Mouse (Mus musculus): ENCODE measurements around the gene Hdac9.

Hdac9 gene

DNA sequence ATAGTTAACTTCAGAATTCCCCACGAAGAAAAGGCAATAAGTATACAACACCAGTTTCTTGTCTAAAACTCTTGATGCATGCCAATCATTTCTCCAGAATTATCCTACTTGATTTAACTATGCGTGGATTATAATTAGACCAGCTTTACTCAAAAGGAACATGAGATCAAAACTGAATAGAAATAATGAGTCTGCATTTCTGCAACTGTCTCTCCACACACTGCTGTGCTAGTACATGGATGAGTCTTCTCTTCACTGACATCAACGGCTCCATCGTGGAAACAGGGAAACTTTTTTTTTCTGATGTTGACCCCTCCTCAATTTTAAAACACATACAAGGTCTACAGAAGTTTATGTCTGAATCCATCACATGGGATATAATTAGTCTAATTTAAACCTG is 334.4 kb downstream of the Hdac9 start:
- no peak for DNase-seq

DNA sequence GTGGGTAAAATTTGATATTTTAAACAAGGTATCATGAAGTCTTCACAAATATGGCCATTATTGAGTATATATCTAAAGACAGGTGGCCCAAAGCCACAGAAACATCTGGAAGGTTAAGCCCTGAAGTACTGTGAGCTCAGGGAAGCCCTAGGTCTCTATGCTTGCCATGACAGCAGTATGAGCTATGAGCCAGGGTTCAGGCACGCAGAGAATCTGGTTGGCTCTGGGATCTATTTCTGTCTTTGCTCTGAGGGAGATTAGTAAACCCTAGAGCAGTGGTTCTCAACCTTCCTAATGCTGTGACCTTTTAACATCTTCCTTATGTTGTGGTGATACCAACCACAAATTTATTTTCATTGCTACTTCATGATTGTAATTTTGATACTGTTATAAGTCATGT is 337.7 kb downstream of the Hdac9 start:
- DNase-seq = no peak

DNA sequence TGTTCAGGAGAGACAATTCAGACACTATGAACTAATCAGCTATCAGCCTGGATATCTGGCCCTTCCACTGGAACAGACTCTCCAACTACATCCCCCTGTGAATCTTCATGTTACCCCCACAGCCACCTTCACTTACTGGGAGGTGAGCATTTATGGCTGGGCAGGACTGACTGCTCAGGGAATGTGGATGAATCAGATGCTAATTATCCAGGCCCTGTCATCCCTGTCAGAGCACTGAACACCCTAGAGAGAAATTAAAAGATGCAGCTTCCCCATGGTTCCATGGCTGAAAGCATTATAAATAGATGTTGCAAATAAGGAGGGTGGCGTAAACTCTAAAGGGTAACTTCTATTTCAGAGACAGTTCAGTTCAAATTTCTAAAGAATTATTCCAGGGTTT is 345.8 kb downstream of the Hdac9 start:
- no peak for DNase-seq

DNA sequence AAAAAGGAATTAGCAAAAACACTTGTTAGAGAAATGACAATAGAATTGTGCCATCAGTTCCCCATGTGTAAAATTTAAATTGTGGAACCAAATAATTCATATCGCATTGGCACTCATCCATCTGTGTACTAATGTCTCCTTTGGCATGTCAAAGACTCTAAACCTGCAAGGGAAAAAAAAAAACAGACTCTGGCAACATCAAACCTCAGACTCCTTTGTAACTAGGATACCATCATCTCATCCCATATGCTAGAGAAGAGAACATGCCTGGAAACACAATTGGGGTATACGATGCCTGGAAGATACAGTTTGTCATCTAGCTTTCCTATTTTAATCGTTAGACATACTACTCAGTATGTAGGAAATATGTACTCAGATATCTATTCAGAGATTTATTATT is 347.4 kb downstream of the Hdac9 start:
- DNase-seq = no peak

DNA sequence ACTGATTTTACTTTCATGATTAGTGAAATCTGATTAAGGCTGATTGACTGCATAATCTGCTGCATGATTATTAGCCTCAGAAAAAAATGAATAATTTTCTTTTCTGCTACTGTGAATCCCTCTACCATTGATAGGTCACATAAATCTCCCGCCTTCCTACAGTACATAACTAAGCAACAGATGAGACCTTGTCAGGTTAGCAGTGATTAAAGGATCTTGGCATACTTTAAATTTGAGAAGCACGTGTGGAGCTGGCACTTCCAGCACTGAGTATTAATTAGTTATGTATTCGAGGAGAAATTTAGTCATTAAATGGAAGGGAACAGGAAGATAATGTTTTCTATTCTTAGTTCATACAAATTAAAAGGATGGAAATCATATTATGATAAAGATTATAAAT is 347.8 kb downstream of the Hdac9 start:
- no peak for DNase-seq

DNA sequence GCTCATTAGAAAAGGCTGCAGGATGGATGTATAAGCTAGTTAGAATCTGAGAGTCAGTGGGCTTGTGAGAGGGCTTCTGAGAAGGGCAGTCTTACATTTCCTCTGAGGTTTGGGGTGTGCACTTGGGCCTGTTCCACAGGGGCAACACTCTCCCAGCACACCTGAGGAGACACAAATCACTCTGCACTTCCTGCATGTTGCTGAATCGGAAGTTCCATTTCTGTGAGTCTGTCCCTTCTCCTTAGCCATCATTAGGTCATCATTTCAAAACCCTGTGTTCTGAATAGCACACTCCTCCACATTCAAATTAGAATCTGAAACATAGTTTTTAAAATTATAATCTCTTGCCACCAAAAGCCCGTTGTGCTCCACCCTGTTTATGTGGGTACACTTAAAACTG is 354.6 kb downstream of the Hdac9 start:
- DNase-seq = no peak

DNA sequence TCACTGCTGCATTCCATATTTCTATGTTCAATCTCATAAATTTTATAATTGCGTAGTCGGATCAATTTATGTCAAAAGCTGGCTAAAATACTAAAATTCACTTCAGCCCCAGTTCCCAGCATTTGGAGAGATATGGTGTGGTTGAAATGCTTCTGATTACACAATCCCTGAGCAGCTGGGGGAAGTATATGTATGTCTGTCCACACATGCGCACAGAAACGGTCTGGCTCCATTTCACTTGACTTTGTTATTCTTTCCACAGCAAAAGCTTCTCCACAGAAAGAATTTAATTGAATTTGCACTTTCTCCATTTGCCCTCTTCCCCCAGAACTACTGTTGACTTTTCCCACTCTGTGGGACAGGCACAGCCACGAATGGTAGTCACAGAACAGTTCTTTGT is 357.9 kb downstream of the Hdac9 start:
- no peak for DNase-seq

DNA sequence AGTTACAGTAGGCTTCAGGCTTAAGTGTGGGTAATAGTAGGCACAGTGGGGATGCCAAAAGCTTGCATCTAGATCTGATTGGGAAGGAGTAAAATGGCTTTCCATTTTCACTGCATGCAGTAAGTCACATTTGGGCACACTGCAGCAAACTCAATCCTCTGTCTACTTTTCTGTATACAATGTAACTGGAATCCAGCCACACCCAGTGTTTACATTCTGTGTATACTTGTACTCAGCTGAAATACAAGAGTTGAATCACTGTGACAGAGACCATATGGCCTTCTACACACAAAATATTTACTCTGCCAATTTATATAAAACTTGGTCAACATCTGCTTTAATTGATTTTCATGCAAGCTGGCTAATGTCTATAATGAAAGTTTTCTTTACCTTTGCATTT is 362.1 kb downstream of the Hdac9 start:
- DNase-seq = no peak

DNA sequence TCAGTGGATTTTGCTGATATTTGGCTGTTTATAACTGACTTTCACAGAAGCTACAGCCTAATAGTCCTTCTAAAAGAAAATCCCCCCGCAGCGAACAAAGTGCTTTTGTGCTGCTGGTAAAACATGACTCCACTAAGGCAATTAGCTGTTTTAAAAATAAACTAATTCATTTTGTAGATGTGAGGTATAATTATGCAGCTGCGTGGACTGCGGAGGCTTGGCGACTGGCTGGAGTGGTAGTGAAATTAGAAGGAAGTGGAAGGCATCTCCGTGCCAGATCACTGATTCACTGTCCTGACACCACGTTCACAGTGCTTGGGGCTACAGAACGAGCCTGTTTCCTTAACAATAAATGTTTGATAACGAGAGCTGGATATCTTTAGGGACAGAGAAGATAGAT is 366.6 kb downstream of the Hdac9 start:
- DNase-seq = no peak

DNA sequence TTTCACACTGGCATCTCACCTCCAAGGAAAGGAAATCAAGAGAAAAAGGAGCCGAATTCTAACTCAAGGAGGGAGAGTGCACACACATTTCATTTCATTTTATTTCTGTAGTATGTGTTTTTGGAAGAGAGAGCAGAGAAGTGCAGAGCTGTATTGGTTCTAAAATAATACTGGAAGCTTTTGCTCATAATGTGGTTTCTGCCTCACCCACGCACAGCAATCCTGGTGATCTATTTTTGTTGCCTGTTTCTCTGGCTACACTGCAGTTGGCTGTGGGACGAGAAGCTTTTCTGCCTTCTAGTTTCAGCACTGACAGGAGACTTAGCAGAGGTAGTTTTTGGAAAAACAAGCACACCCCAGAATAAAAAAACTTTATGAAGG is 387.7 kb downstream of the Hdac9 start:
- no peak for DNase-seq

DNA sequence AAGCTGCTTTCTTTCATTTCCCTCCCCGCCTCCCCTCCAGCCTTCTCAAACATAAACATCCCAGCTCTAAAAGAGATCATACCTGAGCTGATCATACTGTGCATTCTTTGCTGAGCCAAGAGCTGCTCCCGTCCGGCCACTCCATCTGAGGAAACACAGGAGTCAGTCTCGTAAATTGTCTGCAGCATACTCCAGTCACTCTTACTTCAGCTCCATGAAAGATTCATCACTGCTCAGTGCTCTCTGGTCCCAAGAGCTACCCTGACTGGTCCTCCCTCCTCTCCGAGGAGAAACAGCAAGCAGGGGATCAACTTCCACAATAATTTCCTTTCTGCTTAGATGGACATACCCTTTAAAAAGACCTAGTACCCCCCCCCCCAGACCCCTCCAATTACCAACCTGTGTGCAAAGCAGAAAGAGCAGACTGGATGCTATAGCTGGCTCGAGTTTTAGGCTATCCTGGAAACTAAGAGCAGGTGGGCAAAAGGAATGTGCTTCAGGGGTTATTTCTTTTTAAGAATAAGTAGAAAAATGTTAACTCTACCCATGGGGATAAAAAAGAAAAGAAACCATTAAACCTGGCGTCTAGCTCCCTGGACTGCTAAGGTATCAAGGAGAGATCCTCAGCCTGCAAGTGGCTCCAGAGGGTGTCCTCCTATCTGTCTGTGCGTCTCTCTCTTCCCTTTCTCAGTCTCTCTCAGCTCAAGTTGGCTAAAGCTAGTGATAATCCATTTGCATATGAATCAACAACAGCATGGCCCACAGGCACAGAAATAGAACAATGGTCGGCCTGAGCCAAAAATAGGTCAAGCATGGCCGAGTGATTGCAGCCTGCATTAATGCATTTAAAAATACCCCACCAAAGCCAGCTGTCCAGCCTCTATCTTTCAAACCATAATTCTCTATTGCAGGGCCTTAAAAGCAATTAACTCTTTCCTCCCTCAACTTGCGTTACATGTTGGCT is 388.4 kb downstream of the Hdac9 start:
- DNase-seq = no peak

DNA sequence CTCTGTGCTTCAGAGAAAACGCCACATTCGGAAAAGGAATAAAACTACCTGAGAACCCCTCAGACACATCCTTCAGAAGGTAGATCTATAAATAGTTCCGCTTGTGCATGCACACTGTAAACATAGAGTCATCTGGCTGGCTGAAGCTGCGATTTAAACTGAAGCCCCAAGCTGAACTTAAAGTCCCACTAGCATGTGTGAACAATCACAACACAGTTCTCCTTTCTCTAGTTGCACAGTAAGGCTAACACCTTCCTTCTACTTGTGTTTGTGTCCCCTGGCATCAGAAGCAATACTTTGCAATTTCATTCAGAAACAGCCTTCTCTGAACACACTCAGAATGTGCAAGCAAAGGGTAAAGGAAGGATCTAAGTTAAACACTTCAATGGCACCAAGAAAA is 389.1 kb downstream of the Hdac9 start:
- DNase-seq = no peak

DNA sequence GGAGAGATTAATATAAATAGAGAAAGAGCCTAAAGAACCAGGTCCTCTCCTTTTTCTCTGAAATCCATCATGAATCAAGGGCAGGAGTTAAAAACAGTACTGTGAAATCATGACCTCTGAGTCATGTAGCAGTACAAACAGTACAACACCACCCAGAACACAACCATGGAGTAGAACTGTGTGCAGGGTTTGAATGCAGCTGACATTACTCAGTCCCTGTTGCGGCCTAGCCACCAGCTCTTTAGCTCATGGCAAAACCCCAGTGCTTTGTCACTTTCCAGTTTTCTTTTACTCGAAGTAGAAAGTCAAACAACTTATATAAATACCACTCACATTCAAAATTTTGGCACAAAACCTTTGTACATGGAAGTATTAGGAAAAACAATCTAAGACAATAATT is 395.4 kb downstream of the Hdac9 start:
- no peak for DNase-seq

DNA sequence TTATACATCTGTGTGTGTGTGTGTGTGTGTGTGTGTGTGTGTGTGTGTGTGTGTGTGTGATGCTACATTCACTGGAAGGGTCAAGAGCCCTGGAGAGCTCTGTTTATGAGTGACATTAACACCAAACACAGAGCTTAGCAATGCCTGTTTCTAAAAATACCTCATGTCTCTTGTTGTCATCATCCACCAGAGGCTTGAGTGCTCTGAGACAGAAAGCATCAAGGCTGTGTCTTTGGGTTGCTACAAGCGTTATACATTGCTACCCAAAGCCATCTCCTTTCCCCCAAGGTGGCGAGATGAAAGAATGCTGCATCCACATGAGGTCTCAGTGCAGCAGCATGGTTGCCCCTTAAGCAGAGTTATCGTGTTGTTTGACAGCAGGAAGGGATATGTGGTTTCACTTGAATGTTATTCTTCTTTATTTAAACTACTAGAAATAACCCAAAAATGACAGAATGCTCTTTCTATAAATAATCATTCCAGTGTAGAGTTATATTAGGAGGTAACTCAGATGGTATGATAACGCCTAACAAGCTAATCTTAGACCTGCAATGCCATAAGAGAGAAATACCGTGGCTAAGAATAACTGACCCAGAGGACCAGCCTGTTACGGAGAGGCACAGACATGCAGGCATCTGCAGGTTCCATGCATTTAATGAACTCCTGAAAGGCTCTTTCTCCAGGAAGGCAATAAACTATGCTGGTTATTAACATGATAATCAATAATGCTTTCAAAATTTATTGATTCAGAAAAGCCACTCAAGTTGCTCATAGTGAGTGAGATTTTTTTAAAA is 399.9 kb downstream of the Hdac9 start:
- no peak for DNase-seq

DNA sequence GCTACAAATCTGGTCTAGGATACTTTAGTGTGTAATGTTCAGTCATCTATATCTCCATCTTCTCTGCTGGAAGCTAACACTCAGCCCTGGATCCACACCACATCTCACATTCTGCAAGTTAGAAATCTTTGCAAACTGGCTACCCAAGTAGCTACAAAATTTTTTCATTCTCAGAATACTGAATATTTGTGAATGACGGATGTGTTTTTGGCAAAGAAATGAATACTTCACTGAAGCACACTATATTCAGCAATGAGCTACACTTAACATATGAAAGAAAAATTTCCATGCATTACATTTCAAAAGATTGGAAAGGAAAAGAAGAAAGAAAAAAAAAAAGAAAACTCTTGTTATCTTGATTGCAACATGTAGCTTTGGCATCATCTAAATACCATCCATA is 410.6 kb downstream of the Hdac9 start:
- DNase-seq = no peak

DNA sequence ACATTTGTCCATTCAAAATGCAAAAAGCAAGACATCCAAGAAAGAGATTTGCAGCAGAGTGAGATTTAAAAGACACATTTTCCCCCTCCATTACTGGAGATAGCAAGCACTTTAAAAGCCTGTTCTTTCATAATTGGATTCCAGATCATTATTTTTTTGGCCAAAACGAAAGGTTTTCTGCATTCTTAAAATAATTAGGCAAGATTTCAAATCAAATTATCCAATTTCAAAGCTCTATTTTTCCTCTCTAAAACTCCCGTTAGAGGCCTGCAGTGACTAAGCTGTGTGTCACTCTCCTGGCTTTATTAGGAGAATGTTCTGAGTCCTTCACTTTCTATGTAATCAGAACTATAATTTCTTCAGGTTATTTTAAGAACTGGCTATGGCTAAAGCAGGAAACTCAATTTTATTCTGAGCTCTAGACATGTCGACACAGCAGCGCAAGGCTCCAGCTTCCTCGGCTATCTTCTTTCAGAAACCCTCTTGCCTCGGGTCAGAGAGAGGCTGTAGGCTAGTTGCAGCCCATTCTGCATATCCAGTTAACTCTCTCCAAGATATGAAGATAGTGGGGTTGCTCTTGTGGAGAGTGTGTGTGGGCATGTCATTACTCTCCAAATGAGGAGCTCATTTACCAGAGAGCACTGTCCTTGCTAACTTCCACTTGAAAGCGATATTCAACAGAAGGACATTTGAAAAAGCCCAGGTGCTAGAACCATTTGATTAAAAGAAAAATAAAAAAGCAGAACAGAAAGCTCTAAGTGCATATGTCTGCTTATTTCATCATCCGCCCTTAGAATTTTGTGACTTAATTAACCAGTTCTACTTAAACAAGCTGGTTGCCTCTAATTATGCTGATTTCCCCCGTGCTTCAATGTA is 417.9 kb downstream of the Hdac9 start:
- no peak for DNase-seq

DNA sequence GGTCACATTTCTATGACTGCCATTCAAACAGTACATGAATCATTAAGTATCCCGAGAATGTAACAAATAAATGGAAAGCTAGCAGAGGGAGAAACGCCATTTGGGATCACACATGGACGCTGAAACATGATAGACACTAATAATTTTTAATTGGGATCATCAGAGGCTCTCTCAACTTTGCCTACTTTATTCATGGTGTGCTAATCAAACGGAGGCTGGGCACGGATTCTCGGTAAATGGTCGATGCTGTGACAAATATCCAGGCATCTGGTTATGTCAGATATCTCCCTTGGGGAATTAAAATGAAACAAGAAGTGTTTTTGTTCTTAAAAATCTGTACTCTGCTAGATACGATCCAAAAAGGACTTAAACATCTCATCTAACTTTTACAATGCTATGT is 418.6 kb downstream of the Hdac9 start:
- DNase-seq = no peak

DNA sequence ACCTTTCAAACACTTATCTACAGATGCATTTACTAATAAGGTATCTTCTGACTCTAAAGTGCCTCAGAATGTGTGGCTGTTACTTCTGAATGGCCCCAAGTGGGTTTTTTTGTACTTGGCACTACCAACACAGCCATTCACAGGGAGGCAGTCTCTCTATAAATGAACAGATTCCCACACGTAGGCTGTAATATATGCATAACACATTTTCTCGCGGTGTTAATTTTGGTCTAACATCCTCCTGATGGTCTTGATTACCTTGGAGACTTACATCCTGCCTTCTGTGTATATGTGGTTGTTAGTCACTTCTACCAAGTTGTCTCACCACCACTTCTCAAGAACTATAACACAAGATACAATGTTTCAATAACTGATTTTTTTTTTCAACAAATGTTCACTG is 419.2 kb downstream of the Hdac9 start:
- DNase-seq = no peak

DNA sequence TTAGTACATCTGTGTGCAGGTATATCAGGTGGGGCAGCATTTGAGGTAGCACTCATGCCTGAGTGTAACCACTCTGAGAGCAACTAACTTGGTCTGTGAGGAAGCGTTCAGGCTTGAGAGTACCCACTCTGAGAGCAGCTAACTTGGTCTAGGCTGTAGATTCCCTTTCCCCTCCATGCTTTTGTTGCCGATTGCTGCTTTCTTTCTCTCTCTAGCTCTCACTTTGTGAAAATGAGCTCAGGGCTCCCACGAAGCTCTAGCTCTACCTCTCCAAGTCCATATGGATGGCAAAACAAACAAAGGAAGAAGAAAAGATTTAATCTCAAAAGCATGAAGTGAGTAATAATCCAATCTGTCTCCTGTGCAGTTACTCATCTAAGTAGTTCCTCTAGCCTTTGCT is 421.0 kb downstream of the Hdac9 start:
- no peak for DNase-seq

DNA sequence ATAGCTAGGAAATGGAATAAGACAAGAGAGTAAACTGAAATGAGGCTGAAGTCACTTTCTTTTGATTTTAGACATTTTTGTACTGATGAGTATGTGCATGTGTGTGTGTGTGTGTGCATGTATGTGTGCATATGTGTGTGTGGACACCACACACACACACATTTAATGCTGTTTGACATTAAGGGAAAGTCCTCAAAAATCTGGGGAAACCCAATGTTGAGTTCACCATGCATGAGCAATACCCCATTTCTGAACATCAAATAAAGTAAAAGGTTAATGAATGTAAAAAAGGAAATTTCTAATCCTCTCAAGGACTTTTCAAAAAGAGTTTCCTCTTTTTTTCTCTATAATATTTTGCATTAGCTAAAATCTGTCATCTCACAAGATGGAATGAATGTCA is 427.3 kb downstream of the Hdac9 start:
- no peak for DNase-seq

DNA sequence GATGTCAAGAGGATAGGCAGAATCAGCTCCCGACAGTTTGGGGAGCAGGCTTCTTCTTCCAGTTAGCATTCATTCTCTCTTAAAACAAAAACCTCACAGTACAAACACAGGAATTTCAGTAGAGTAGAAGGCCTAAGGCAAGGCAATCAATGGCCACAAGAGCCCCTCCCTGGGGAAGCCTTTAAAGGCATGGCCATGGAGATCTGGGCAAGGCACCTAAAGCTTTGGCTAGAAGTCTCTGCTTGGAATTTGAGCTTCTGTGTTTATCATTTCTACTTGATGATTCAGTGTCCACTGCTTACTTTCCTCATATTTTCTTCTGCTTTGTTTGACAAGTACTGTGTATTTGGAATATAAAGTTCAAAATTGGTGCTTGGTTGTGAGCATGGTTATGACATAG is 429.2 kb downstream of the Hdac9 start:
- DNase-seq = no peak

DNA sequence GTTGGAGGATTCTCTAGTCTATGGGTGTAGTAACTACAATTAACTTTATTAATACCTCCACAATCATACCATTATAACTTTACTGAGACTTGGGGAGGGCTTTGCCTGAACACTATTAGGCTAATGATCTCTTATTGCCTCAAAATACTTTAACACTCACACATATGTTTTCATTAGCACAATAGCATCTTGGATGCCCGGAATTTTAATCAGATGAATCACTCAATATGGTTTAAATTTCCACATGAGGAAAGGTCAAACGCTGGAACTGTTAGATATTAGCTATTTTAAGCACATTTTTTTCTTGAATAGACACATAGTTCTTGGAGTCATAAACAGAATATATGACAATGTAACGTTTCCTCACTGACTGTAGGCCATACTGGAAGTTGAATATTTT is 429.9 kb downstream of the Hdac9 start:
- no peak for DNase-seq

DNA sequence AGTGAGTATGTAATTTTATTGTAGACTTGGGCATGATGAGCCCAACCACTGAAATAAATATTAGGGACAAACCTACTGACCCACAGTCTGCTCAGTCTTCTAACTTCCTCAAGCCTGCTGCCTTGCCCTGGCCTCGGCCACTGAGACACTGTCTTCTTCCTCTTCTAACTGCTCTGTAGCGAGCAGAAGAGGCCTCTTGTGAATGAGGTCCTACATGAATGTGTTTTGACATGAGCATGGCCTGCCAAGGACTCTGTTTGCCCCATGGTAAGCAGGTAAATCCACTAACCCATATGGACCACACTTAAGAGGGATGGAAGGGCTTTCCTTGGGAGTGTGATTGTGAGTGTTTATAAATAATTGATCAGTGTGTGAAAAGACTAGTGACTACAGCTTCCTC is 430.9 kb downstream of the Hdac9 start:
- no peak for DNase-seq
